Mouse (Mus musculus) stomach, embryonic 14.5 days (tissue): Measurements from ENCODE around the gene Lix1. TPM values are rescaled to one million over a fixed set of nuclear protein-coding genes. Genes with fewer than 3 reads are reported as not detected.

Experiments
- ATAC-seq: fragments of 200-750 bp; cut with Nextera tagmentation; 2 replicates; pipeline ENCODE4 v1.8.0; 2017; ENCODE audit warnings: low read depth, moderate TSS enrichment; ENCODE audit not compliant: insufficient number of reproducible peaks, insufficient read depth, low FRiP score
- H3K27ac ChIP-seq: fragments of 300-500 bp; sonication (generic); 2 replicates; pipeline ENCODE4 v1.5.1; 2014; ENCODE audit warnings: mild to moderate bottlenecking, low read length, moderate library complexity, mixed read lengths
- H3K27me3 ChIP-seq: fragments of 300-500 bp; sonication (generic); 2 replicates; pipeline ENCODE4 v1.6.1; 2014; ENCODE audit warnings: low read length, control low read depth, mixed read lengths; ENCODE audit not compliant: control insufficient read depth, insufficient read depth
- H3K36me3 ChIP-seq: fragments of 300-500 bp; sonication (generic); 2 replicates; pipeline ENCODE4 v1.6.1; 2014; ENCODE audit warnings: mild to moderate bottlenecking, control low read depth, low read length, moderate library complexity, mixed read lengths; ENCODE audit not compliant: control insufficient read depth, insufficient read depth
- H3K4me1 ChIP-seq: fragments of 300-500 bp; sonication (generic); 2 replicates; pipeline ENCODE4 v1.6.1; 2014; ENCODE audit warnings: low read length, control low read depth, mixed read lengths; ENCODE audit not compliant: control insufficient read depth, insufficient read depth
- H3K4me2 ChIP-seq: fragments of 300-500 bp; sonication (generic); replicated peaks from 2 replicates; pipeline ENCODE4 v1.6.1; 2014; ENCODE audit warnings: low read depth, low read length, control low read depth
- H3K4me3 ChIP-seq: fragments of 300-500 bp; sonication (generic); 2 replicates; pipeline ENCODE4 v1.5.1; 2014; ENCODE audit warnings: low read depth, low read length, control low read depth
- H3K9ac ChIP-seq: fragments of 300-500 bp; sonication (generic); replicated peaks from 2 replicates; pipeline ENCODE4 v1.6.1; 2014; ENCODE audit warnings: low read depth, mild to moderate bottlenecking, control low read depth, low read length, moderate library complexity, mixed read lengths
- H3K9me3 ChIP-seq: fragments of 300-500 bp; sonication (generic); 2 replicates; pipeline ENCODE4 v1.6.1; 2016; ENCODE audit warnings: low read depth, low read length, control low read depth; ENCODE audit not compliant: control insufficient read depth
- WGBS: fragments of 180-500 bp; shearing (Covaris S2); extraction: QIAGEN DNeasy Blood & Tissue Kit; methylation state at CpG from one replicate; pipeline ENCODE4 v1.1.7; 2014; 5-methylcytosine and 5-hydroxymethylcytosine counted together
- polyA plus RNA-seq: library from polyadenylated mRNA; unstranded; fragments of >200 nt; fragmentation: Nextera tagmentation; extraction: Ambion mirVana; gene quantifications from 2 replicates; pipeline ENCODE4 v1.2.1, GENCODE M21; 2014

The Lix1 gene
- polyA plus RNA-seq, 1 experiment from 2014 or later: 7.9 TPM

GRCm38 (mm10) chr17:17447821-17448220 lies 45.3 kb downstream of the Lix1 start:
- no peak for ATAC-seq
- no peak overlapping the region for H3K9ac ChIP-seq
- no peaks in the 10 kb centered on the region for H3K27me3 ChIP-seq
- H3K4me1 ChIP-seq: peaks cover 8% of the 10 kb centered on the region
- H3K4me3 ChIP-seq: no peak overlapping the region
- H3K27ac ChIP-seq: no peak overlapping the region
- no peaks in the 10 kb centered on the region for H3K36me3 ChIP-seq
- 71% methylated on average over 5 of the region's 5 CpGs for WGBS
- H3K4me2 ChIP-seq: no peak overlapping the region
- no peaks in the 10 kb centered on the region for H3K9me3 ChIP-seq

- peak overlapping the region; percentile 29 for H3K27ac ChIP-seq
- H3K4me2 ChIP-seq: peak overlapping the region; percentile 45
- peak overlapping the region; percentile 14 for H3K4me3 ChIP-seq
- H3K9me3 ChIP-seq: no peaks in the 10 kb centered on the region
- H3K4me1 ChIP-seq: peaks cover 8% of the 10 kb centered on the region
- no peaks in the 10 kb centered on the region for H3K36me3 ChIP-seq
- H3K27me3 ChIP-seq: no peaks in the 10 kb centered on the region
- WGBS: 5% methylated on average over 17 of the region's 17 CpGs
- ATAC-seq: peak; percentile 73; the same call in 1 of the 2 replicates
- no peak overlapping the region for H3K9ac ChIP-seq
Observed at GRCm38 (mm10) chr17:17448737-17449440, 46.4 kb downstream of the Lix1 start.

DNA sequence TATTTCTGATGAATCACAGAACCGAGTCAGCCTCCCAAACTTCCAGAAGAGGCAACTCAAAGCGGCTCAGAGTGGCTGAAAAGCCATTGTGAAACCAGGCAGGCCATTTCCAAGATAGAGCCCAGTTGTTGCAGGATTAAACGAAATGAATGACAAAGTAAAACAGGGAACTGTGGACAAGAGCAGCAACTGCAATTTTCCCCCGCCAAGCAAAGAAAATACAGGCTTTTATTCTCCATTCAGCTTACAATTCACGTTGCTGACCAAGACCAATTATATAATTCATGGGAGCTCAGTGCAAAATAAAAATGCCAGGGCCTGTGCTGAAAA lies 46.9 kb downstream of the Lix1 start:
- peak overlapping the region; percentile 45 for H3K4me2 ChIP-seq
- peak overlapping the region; percentile 29; the same call in 1 of the 2 replicates for H3K27ac ChIP-seq
- 9% methylated on average over 5 of the region's 5 CpGs for WGBS
- peaks cover 8% of the 10 kb centered on the region for H3K4me1 ChIP-seq
- H3K36me3 ChIP-seq: no peaks in the 10 kb centered on the region
- ATAC-seq: no peak
- H3K9ac ChIP-seq: no peak overlapping the region
- no peaks in the 10 kb centered on the region for H3K27me3 ChIP-seq
- no peaks in the 10 kb centered on the region for H3K9me3 ChIP-seq
- no peak overlapping the region for H3K4me3 ChIP-seq

- Histone ChIP-seq H3K9ac (no peak overlapping the region), H3K27ac (no peak overlapping the region), H3K4me2 (no peak overlapping the region), H3K36me3 (no peaks in the 10 kb centered on the region), H3K4me3 (no peak overlapping the region), H3K9me3 (no peaks in the 10 kb centered on the region), H3K4me1 (peaks cover 8% of the 10 kb centered on the region; the same call in 1 of the 2 replicates), H3K27me3 (no peaks in the 10 kb centered on the region)
- WGBS: 94% methylated on average over 1 of the region's 1 CpGs
- ATAC-seq: no peak
Observed at GRCm38 (mm10) chr17:17451102-17451501, 48.6 kb downstream of the Lix1 start.

- Histone ChIP-seq H3K27me3 (no peaks in the 10 kb centered on the region), H3K4me3 (no peak overlapping the region), H3K9ac (no peak overlapping the region), H3K4me1 (peaks cover 8% of the 10 kb centered on the region; the same call in 1 of the 2 replicates), H3K27ac (no peak overlapping the region), H3K36me3 (no peaks in the 10 kb centered on the region), H3K4me2 (no peak overlapping the region), H3K9me3 (no peaks in the 10 kb centered on the region)
- WGBS: 81% methylated on average over 3 of the region's 3 CpGs
- ATAC-seq: no peak
Observed at GRCm38 (mm10) chr17:17452617-17453016, 50.1 kb downstream of the Lix1 start.

DNA sequence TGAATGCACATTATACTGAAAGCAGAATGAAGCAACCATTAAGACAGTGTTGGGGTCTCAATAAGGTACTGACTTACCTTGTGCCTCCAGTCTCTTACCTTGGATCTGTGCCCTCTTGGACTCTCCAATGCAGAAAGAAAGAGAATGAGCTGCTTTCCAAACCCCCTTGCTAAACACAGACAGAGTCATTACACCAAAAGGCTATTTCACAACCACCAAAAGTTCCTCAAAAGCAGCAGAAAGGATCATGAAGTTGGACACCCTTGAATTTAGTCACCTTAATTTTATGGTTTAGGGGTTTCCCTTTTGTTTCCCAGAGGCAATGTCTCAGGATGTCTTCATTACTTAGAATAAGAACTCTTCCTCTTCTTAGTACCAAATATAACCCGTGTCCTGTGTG lies 52.1 kb downstream of the Lix1 start:
- Histone ChIP-seq H3K27me3 (no peaks in the 10 kb centered on the region), H3K9me3 (no peaks in the 10 kb centered on the region), H3K4me3 (no peak overlapping the region), H3K4me2 (no peak overlapping the region), H3K27ac (no peak overlapping the region), H3K4me1 (no peaks in the 10 kb centered on the region), H3K36me3 (no peaks in the 10 kb centered on the region), H3K9ac (no peak overlapping the region)
- no peak for ATAC-seq
- WGBS: 71% methylated on average over 1 of the region's 1 CpGs

DNA sequence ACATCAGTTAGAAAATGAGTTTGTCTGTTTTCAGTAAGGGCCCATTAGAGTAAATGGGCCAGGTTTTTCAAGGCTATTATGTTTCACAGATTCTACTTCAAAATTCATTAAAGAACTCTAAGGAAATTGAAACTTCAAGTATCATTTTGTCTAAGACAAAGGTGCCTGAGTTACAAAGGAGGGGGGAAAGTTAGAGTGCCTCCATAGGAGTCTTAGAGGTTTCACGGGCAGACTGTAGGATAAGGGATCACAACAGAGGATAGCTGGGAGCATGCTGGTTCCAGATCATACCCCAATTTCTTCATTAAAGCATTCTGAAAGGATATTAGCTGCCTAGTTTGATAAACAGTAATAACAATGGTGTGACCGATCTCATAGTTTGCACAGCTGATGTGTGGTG lies 83.3 kb downstream of the Lix1 start:
- H3K36me3 ChIP-seq: no peaks in the 10 kb centered on the region
- no peak overlapping the region for H3K4me3 ChIP-seq
- H3K27me3 ChIP-seq: no peaks in the 10 kb centered on the region
- H3K9ac ChIP-seq: no peak overlapping the region
- H3K27ac ChIP-seq: no peak overlapping the region
- 69% methylated on average over 2 of the region's 2 CpGs for WGBS
- ATAC-seq: no peak
- no peaks in the 10 kb centered on the region for H3K9me3 ChIP-seq
- H3K4me2 ChIP-seq: no peak overlapping the region
- H3K4me1 ChIP-seq: peaks cover 1% of the 10 kb centered on the region; the same call in 1 of the 2 replicates

DNA sequence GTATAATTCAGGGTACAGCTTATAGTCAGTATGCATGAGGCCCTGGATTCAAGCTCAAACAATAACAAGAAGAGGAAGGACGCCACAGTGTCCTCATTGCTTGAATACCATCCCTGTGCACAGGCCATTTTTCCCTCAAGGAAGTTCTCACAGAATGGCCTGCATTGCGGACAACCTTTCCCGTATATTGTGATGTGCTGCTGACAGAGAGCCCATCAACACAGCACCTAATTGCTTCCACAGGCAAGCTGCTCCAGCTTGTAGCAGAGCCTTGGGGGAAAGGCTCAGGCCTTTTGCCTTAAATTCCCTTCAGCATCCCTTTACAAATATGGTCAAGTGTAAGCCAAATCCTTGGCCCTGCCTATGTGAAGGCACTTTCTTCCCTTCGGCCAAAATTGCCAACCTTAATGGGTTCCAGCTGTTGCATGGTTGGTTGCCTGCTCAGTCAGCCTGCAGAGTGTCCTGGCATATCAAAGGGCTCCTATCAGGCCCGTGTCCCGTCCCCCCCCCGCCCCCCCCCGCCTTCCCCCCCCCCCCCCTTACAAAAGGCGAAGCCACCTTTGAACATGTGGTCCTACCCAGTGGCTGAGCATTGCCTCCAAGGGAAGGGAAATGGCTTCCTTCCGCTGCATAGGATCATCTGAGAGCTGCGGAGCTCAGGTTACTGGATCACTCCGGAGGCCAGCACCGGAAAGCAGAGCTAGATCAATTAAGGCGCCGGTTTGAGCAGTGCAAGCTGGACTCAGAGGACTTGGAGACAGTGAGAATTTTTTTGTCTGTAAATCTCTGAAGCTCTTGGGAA lies 88.5 kb downstream of the Lix1 start:
- 0 out of 2 replicates have a peak overlapping the region, but pooled peaks have one; percentile 20 for H3K4me2 ChIP-seq
- peak overlapping the region; percentile 21; the same call in 1 of the 2 replicates for H3K27ac ChIP-seq
- H3K9ac ChIP-seq: no peak overlapping the region
- H3K4me1 ChIP-seq: peaks cover 3% of the 10 kb centered on the region; the same call in 1 of the 2 replicates
- H3K4me3 ChIP-seq: no peak overlapping the region
- H3K9me3 ChIP-seq: no peaks in the 10 kb centered on the region
- no peaks in the 10 kb centered on the region for H3K27me3 ChIP-seq
- 26% methylated on average over 14 of the region's 15 CpGs for WGBS
- H3K36me3 ChIP-seq: no peaks in the 10 kb centered on the region
- ATAC-seq: peak; percentile 90
